Mouse (Mus musculus): Measurements from ENCODE around the gene Olfr172. TPM values are rescaled to one million over a fixed set of nuclear protein-coding genes. Genes with fewer than 3 reads are reported as not detected.

Olfr172 gene
- polyA plus RNA-seq, 1 experiment from 2014 or later = not detected

- H3K27me3 ChIP-seq = peaks cover 30% of the 10 kb centered on the region
- DNase-seq (ENCODE audit: low read depth, low spot score) = no peak
- no peak for TF ChIP-seq CTCF (IDR thresholded peaks at IDR 0.05)
- no peak for ATAC-seq
- ChIA-PET CTCF (interaction anchor here (1.0 kb wide), 1 partner anchor 18 kb away, joined by 3 read pairs; no protein-coding TSS in a partner anchor), POLR2A (no interaction called here)
- in situ Hi-C loops (cut with MboI; ENCODE audit: low pct_unique_long_range_greater_than_20kb) = loop anchor here (5.0 kb wide), 1 partner anchor 50 kb away; no protein-coding TSS in a partner anchor
These were observed 36.1 kb downstream of the Olfr172 start for GRCm38 (mm10) chr16:58726680-58727476.

GRCm38 (mm10) chr16:58722292-58722691 lies 40.7 kb downstream of the Olfr172 start:
- POLR2A ChIA-PET = no interaction called here
- CTCF ChIA-PET = no interaction called here
- H3K27me3 ChIP-seq = peaks cover 30% of the 10 kb centered on the region
- no peak for TF ChIP-seq CTCF (IDR thresholded peaks at IDR 0.05)
- ATAC-seq = no peak
- DNase-seq (ENCODE audit: low read depth, low spot score) = no peak
- in situ Hi-C loops (cut with MboI; ENCODE audit: low pct_unique_long_range_greater_than_20kb) = no loop called here

GRCm38 (mm10) chr16:58718666-58719120 lies 44.3 kb downstream of the Olfr172 start, which contains the start of gene Gpr15:
TSS of gene Gpr15 (minus strand) at chr16:58719070.
- ATAC-seq = no peak
- in situ Hi-C loops (cut with MboI; ENCODE audit: low pct_unique_long_range_greater_than_20kb) = no loop called here
- POLR2A ChIA-PET = no interaction called here
- DNase-seq (ENCODE audit: low read depth, low spot score) = no peak
- peaks cover 19% of the 10 kb centered on the region for H3K27me3 ChIP-seq
- no peak for TF ChIP-seq CTCF (IDR thresholded peaks at IDR 0.05)
- CTCF ChIA-PET = interaction anchor here (1.6 kb wide), 1 partner anchor 10 kb away, joined by 4 read pairs; no protein-coding TSS in a partner anchor

GRCm38 (mm10) chr16:58715018-58715417 lies 48.0 kb downstream of the Olfr172 start:
- DNase-seq (ENCODE audit: low read depth, low spot score) (no peak), ATAC-seq (no peak)
- in situ Hi-C loops (cut with MboI; ENCODE audit: low pct_unique_long_range_greater_than_20kb) = no loop called here
- H3K27me3 ChIP-seq = peaks cover 9% of the 10 kb centered on the region
- ChIA-PET CTCF (no interaction called here), POLR2A (no interaction called here)
- TF ChIP-seq CTCF (IDR thresholded peaks at IDR 0.05) = no peak

- DNase-seq (ENCODE audit: low read depth, low spot score) (no peak), ATAC-seq (no peak)
- TF ChIP-seq CTCF (IDR thresholded peaks at IDR 0.05) = no peak
- H3K27me3 ChIP-seq = peaks cover 9% of the 10 kb centered on the region
- ChIA-PET POLR2A (no interaction called here), CTCF (no interaction called here)
- in situ Hi-C loops (cut with MboI; ENCODE audit: low pct_unique_long_range_greater_than_20kb) = no loop called here
These were observed 49.8 kb downstream of the Olfr172 start for GRCm38 (mm10) chr16:58713128-58713527.

- ChIA-PET POLR2A (no interaction called here), CTCF (interaction anchor here (0.9 to 1.3 kb wide), 2 partner anchors 12 to 13 kb away, joined by 3 to 4 read pairs; no protein-coding TSS in a partner anchor)
- peaks cover 9% of the 10 kb centered on the region for H3K27me3 ChIP-seq
- no peak for ATAC-seq
- in situ Hi-C loops (cut with MboI; ENCODE audit: low pct_unique_long_range_greater_than_20kb) = no loop called here
- DNase-seq (ENCODE audit: low read depth, low spot score) = no peak
- no peak for TF ChIP-seq CTCF (IDR thresholded peaks at IDR 0.05)
These were observed 50.8 kb downstream of the Olfr172 start for GRCm38 (mm10) chr16:58712221-58712620.

Other genes with a start within 250 kb of the Olfr172 start
- gene St3gal6, start 238.9 kb downstream of the Olfr172 start, polyA plus RNA-seq (2021) = 4.5 TPM
- not detected for gene Gm813, start 146.2 kb downstream of the Olfr172 start, polyA plus RNA-seq (2021)
- not detected for gene E330017A01Rik, start 124.4 kb downstream of the Olfr172 start, polyA plus RNA-seq (2021)
- 27.3 TPM for gene Cpox, start 92.9 kb downstream of the Olfr172 start, polyA plus RNA-seq (2021)
- gene Gpr15, start 44.1 kb downstream of the Olfr172 start, polyA plus RNA-seq (2021) = not detected
- gene Cldnd1, start 35.3 kb downstream of the Olfr172 start, polyA plus RNA-seq (2021) = 70.1 TPM
- gene Olfr173, start 37.1 kb upstream of the Olfr172 start, polyA plus RNA-seq (2021) = not detected
- gene Olfr175-ps1, start 63.6 kb upstream of the Olfr172 start, polyA plus RNA-seq (2021) = not detected
- not detected for gene Olfr177, start 111.6 kb upstream of the Olfr172 start, polyA plus RNA-seq (2021)
- gene Olfr178, start 128.9 kb upstream of the Olfr172 start, polyA plus RNA-seq (2021) = not detected
- gene Olfr181, start 165.6 kb upstream of the Olfr172 start, polyA plus RNA-seq (2021) = not detected
- not detected for gene Olfr180, start 166.2 kb upstream of the Olfr172 start, polyA plus RNA-seq (2021)
- not detected for gene Olfr183, start 232.2 kb upstream of the Olfr172 start, polyA plus RNA-seq (2021)

Data from Patski (cell line).